ENCODE assay signal across 8 mouse cellular contexts in the genomic region with DNA sequence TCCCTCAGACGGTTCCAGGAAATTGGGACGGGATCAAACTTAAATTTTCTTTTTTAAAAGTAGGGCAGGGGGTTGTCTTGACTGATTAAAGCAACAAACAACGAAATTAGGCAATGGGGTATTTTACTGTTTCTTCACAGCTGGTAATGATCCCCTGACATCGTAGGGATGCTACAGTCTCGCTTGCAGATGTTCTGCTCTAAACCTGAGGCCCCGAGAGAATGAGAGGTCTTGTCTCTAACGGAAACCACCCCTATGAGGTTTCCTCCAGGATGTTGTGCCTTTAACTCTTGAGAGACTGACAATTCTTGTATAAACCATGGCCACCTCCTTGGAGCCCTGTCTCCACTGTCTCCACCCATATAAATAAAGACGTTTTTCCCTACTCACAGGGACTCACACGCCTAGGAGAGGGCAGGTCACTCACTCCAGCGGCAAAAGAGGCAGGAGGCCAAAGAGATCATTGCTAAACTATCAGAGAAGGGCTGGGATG. TPM values are rescaled to one million over a fixed set of nuclear protein-coding genes. Genes with fewer than 3 reads are reported as not detected.
DNase-seq lines count a peak whose midpoint lies in the region; ATAC-seq and TF ChIP-seq lines count a peak whose summit lies in the region.

A gene (minus strand): TSS at position 208 of the 493 bp plus-strand sequence.

- H3K9me3 ChIP-seq in G1E (replicated peaks): no peaks in the 10 kb centered on the region
- H3K9me3 ChIP-seq in forebrain, embryonic 13.5 days (replicated peaks): no peaks in the 10 kb centered on the region

- peaks cover 11% of the 10 kb centered on the region for H3K27me3 ChIP-seq in G1E (ENCODE audit: insufficient read depth, low read length)
- H3K27me3 ChIP-seq in forebrain, embryonic 13.5 days: no peaks in the 10 kb centered on the region

- 6% methylated on average over 10 of the region's 10 CpGs for WGBS in forebrain, embryonic 13.5 days
- under 1% methylated on average over 10 of the region's 10 CpGs for WGBS in lung, adult 2 months

- H3K4me3 ChIP-seq in G1E (ENCODE audit: low read depth, low read length): peak within 1 kb of the TSS; percentile 71
- peak within 1 kb of the TSS; percentile 54 for H3K4me3 ChIP-seq in forebrain, embryonic 13.5 days
- H3K4me3 ChIP-seq in lung, adult 2 months (replicated peaks; ENCODE audit: extremely low read depth, low read depth, low read length): peak within 1 kb of the TSS; percentile 83

- H3K27ac ChIP-seq in forebrain, embryonic 13.5 days: peak within 1 kb of the TSS; percentile 52

- no peak for TF ChIP-seq CTCF in G1E (IDR thresholded peaks at IDR 0.05; ENCODE audit: low read depth, low read length)
- no peak for TF ChIP-seq CTCF in lung, adult 2 months (IDR thresholded peaks at IDR 0.05; ENCODE audit: insufficient read depth, low read length)

- peak within 1 kb of the TSS; percentile 69 for H3K9ac ChIP-seq in forebrain, embryonic 13.5 days

- H3K4me1 ChIP-seq in G1E (ENCODE audit: insufficient read depth, low read depth, low read length): peaks cover 44% of the 10 kb centered on the region
- H3K4me1 ChIP-seq in forebrain, embryonic 13.5 days: peaks cover 16% of the 10 kb centered on the region
- H3K4me1 ChIP-seq in lung, adult 2 months (ENCODE audit: control insufficient read depth, insufficient read depth, low read length): peaks cover 6% of the 10 kb centered on the region

- ATAC-seq in G1E (ENCODE audit: extremely low read depth, insufficient number of reproducible peaks, low FRiP score, poor library complexity, severe bottlenecking): no peak
- ATAC-seq in forebrain, embryonic 13.5 days: peak; percentile 50; the same call in 1 of the 2 replicates
- peak; percentile 21; the same call in 1 of the 2 replicates for ATAC-seq in neutrophil, adult 5-6 weeks (ENCODE audit: extremely low read depth, insufficient number of reproducible peaks, low FRiP score, poor library complexity, severe bottlenecking)

- peak; percentile 22 for DNase-seq in gastrocnemius, adult 18-20 months (ENCODE audit: low spot score)
- DNase-seq in gastrocnemius, adult 8-10 months (ENCODE audit: low spot score in 2 of 2): no peak
- no peak for DNase-seq in G1E (ENCODE audit: low spot score)
- DNase-seq in induced T-regulatory cell, adult 2 months (ENCODE audit: low read depth): peak; percentile 81
- no peak for DNase-seq in lung, adult 2 months
- no peak for DNase-seq in frontal cortex, postnatal 14 days (ENCODE audit: low spot score in 2 of 2)

- peaks cover 21% of the 10 kb centered on the region for H3K36me3 ChIP-seq in G1E (replicated peaks)
- peaks cover 18% of the 10 kb centered on the region for H3K36me3 ChIP-seq in forebrain, embryonic 13.5 days (ENCODE audit: poor library complexity, severe bottlenecking)

- TF ChIP-seq POLR2A in lung, adult 2 months (IDR thresholded peaks at IDR 0.05; ENCODE audit: borderline replicate concordance, extremely low read depth, low read depth, low read length): no peak

- H3K4me2 ChIP-seq in forebrain, embryonic 13.5 days: peak within 1 kb of the TSS; percentile 71

RNA-seq across cellular contexts. Expression of the gene that starts here (rescaled TPM):
- total RNA-seq in gastrocnemius, adult 18-20 months (2021): 1 to 10 TPM; 4.2 to 4.9 TPM
- total RNA-seq in gastrocnemius, adult 8-10 months (2022): 1 to 10 TPM; 3.3 to 4.2 (median 4.0) TPM
- total RNA-seq in G1E (2014; fragmentation: Nextera tagmentation) (19.7 and 28.5 TPM in 2 replicates), G1E (2017) (26.9 and 36.6 TPM in 2 replicates)
- polyA plus RNA-seq in G1E (2012): 7.5 and 7.7 TPM in 2 replicates
- polyA plus RNA-seq in forebrain, embryonic 13.5 days (2015; fragmentation: Nextera tagmentation; extraction: Ambion mirVana): 39.0 and 42.2 TPM in 2 replicates
- polyA plus RNA-seq in lung, adult 2 months (2012; rRNA removed): 19.2 and 21.1 TPM in 2 replicates
- total RNA-seq in neutrophil, adult 5-6 weeks (2017): 25.0 and 26.6 TPM in 2 replicates

Comparison
In these comparisons a context has a peak if more than half of its experiments do, and no peak if none do; other contexts are left out.
1. DNase-seq: peak in gastrocnemius, adult 18-20 months (single experiment) and induced T-regulatory cell, adult 2 months (single experiment); none in gastrocnemius, adult 8-10 months (0 of 2), G1E (single experiment), lung, adult 2 months (single experiment) and frontal cortex, postnatal 14 days (0 of 2).
2. Peak in every context shown above with its lines, with median percentiles within 50 percentile points of each other: H3K4me3 ChIP-seq.